ENCODE assay signal across 8 mouse cellular contexts in genomic region chr13:59971231-59972092, GRCm38 (mm10).
DNase-seq lines count a peak whose midpoint lies in the region; ATAC-seq lines count a peak whose summit lies in the region.

No protein-coding gene starts in this region.

- DNase-seq in adrenal gland, postnatal 14 days, result peak; percentile 36
- no peak for DNase-seq in adrenal gland, adult 2 months
- DNase-seq in Muller cell, postnatal 12 days (ENCODE audit: inconsistent ontology term), result peak; percentile 87
- peak; percentile 66 for DNase-seq in hindbrain, embryonic 11.5 days (ENCODE audit: low spot score)
- DNase-seq in thymus, adult 18-20 months, result no peak

- H3K27me3 ChIP-seq in hindbrain, embryonic 11.5 days (ENCODE audit: control insufficient read depth, insufficient read depth, low read length), result no peaks in the 10 kb centered on the region
- no peaks in the 10 kb centered on the region for H3K27me3 ChIP-seq in limb, embryonic 15.5 days
- H3K27me3 ChIP-seq in stomach, embryonic 16.5 days (ENCODE audit: control insufficient read depth, insufficient read depth, low read length), result peaks cover 12% of the 10 kb centered on the region

- H3K4me1 ChIP-seq in hindbrain, embryonic 11.5 days (replicated peaks; ENCODE audit: control insufficient read depth, insufficient read depth, low read length), result peaks cover 7% of the 10 kb centered on the region; the same call in 1 of the 2 replicates
- peaks cover 48% of the 10 kb centered on the region for H3K4me1 ChIP-seq in limb, embryonic 15.5 days
- 0 out of 2 replicates have a peak, but pooled peaks cover 4% of the 10 kb centered on the region for H3K4me1 ChIP-seq in stomach, embryonic 16.5 days (ENCODE audit: control insufficient read depth, insufficient read depth, low read length)

- H3K27ac ChIP-seq in hindbrain, embryonic 11.5 days (ENCODE audit: low read depth, low read length), result no peak overlapping the region
- H3K27ac ChIP-seq in limb, embryonic 15.5 days, result peak overlapping the region; percentile 50
- no peak overlapping the region for H3K27ac ChIP-seq in stomach, embryonic 16.5 days (ENCODE audit: low read length)

- ATAC-seq in hindbrain, embryonic 11.5 days (ENCODE audit: low FRiP score), result peak; percentile 86
- ATAC-seq in limb, embryonic 15.5 days (ENCODE audit: insufficient number of reproducible peaks, low FRiP score, low TSS enrichment, low read depth), result no peak
- ATAC-seq in stomach, embryonic 16.5 days (ENCODE audit: insufficient read depth, low FRiP score), result peak; percentile 58; the same call in 1 of the 2 replicates
- ATAC-seq in erythroid progenitor cell, adult 5-6 weeks (replicated peaks; ENCODE audit: low FRiP score, poor library complexity, severe bottlenecking), result no peak

- H3K9me3 ChIP-seq in hindbrain, embryonic 11.5 days (ENCODE audit: control insufficient read depth, low read length), result no peaks in the 10 kb centered on the region
- H3K9me3 ChIP-seq in limb, embryonic 15.5 days, result no peaks in the 10 kb centered on the region
- no peaks in the 10 kb centered on the region for H3K9me3 ChIP-seq in stomach, embryonic 16.5 days (replicated peaks; ENCODE audit: control insufficient read depth, low read length)

- H3K4me2 ChIP-seq in hindbrain, embryonic 11.5 days (replicated peaks; ENCODE audit: low read depth, low read length), result peak overlapping the region; percentile 40
- H3K4me2 ChIP-seq in limb, embryonic 15.5 days, result peak overlapping the region; percentile 44
- H3K4me2 ChIP-seq in stomach, embryonic 16.5 days (ENCODE audit: low read depth, low read length), result peak overlapping the region; percentile 47

- H3K9ac ChIP-seq in hindbrain, embryonic 11.5 days (ENCODE audit: low read depth, low read length), result peak overlapping the region; percentile 40
- no peak overlapping the region for H3K9ac ChIP-seq in limb, embryonic 15.5 days
- peak overlapping the region; percentile 46; the same call in 1 of the 2 replicates for H3K9ac ChIP-seq in stomach, embryonic 16.5 days (ENCODE audit: low read length)

- H3K36me3 ChIP-seq in hindbrain, embryonic 11.5 days (ENCODE audit: control insufficient read depth, insufficient read depth, low read length), result no peaks in the 10 kb centered on the region
- no peaks in the 10 kb centered on the region for H3K36me3 ChIP-seq in limb, embryonic 15.5 days
- no peaks in the 10 kb centered on the region for H3K36me3 ChIP-seq in stomach, embryonic 16.5 days (ENCODE audit: control insufficient read depth, insufficient read depth, low read length)

- 2% methylated on average over 25 of the region's 25 CpGs for WGBS in hindbrain, embryonic 11.5 days
- WGBS in limb, embryonic 15.5 days, result 12% methylated on average over 25 of the region's 25 CpGs
- WGBS in stomach, embryonic 16.5 days, result 16% methylated on average over 25 of the region's 25 CpGs

- H3K4me3 ChIP-seq in hindbrain, embryonic 11.5 days (ENCODE audit: low read depth, low read length), result peak overlapping the region; percentile 12; the same call in 1 of the 2 replicates
- H3K4me3 ChIP-seq in limb, embryonic 15.5 days, result peak overlapping the region; percentile 13; the same call in 1 of the 2 replicates
- peak overlapping the region; percentile 23 for H3K4me3 ChIP-seq in stomach, embryonic 16.5 days (replicated peaks; ENCODE audit: low read length)

Comparison
In these comparisons a context has a peak if more than half of its experiments do, and no peak if none do; other contexts are left out.
1. DNase-seq: peak in adrenal gland, postnatal 14 days (single experiment), Muller cell, postnatal 12 days (single experiment) and hindbrain, embryonic 11.5 days (single experiment); none in adrenal gland, adult 2 months (single experiment) and thymus, adult 18-20 months (0 of 2).
2. ATAC-seq: peak in hindbrain, embryonic 11.5 days (single experiment) and stomach, embryonic 16.5 days (single experiment); none in limb, embryonic 15.5 days (single experiment) and erythroid progenitor cell, adult 5-6 weeks (single experiment).
3. Peak in every context shown above with its lines, with median percentiles within 50 percentile points of each other: H3K4me2 ChIP-seq and H3K4me3 ChIP-seq.